Mouse (Mus musculus): Measurements from ENCODE around the gene Tomm20.
A peak's percentile ranks its signal among the peaks of the same experiment; 100 is the strongest.
"Not testable (repeated sequence)": the region's sequence is repeated elsewhere in the genome, so short reads cannot be mapped to it uniquely, and the experiment has no call there.

The Tomm20 gene

DNA sequence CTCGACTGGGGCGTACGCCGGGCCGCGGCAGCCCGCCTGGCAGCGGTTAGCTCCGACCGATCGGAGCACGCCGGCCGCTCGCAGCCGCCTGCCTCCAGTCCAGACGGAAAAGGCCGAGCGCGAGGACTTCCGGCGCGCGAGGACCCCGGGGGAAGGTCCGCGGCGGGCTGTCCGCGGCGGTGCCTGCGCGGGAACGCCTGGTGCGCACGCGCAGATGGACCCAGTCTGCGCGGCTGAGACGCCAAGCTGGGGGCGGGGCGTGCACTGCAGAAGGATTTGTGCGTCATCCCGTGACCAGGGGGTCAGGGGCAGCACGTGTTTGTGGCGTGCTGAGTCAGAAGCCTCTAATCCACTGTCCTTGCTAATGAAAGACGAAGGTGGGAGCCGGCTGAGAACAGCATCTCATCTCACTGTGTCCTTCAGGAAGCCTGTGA is at the start of gene Tomm20:
Tomm20 (minus strand) TSS at position 115 of the 434 bp plus-strand sequence.
- DNase-seq (ENCODE audit: low read depth) = peak; percentile 92

- no peak for DNase-seq (ENCODE audit: low read depth)
These were observed 48.9 kb upstream of the Tomm20 start for GRCm38 (mm10) chr8:126994506-126994905.

DNA sequence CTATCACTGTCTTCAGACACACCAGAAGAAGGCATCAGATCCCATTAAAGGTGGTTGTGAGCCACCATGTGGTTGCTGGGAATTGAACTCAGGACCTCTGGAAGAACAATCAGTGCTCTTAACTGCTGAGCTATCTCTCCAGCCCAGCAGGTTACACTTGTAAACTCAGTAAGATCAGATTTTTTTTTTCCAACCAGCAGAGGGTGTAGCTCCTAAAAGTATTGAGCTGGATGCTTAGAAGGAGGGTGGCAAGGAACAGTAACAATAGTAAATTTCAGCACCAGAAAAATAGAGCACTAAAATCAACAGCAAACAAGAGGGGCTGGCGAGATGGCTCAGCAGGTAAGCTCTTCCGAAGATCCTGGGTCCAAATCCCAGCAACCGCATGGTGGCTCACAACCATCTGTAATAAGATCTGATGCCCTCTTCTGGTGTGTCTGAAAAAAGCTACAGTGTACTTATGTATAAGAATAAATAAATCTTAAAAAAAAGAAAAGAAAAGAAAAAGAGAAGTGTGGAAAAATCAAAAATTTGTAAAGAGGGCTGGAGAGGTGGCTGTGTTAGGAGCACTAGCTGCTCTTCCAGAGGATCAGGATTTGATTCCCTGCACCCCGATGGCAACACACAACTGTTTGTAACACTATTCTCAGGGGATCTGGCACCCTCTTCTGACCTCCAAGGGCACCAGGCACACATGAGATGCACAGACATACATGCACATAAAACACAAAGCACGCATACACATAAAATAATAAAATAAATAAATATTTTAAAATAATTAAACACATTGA is 43.9 kb upstream of the Tomm20 start:
- no peak for DNase-seq (ENCODE audit: low read depth)

- DNase-seq (ENCODE audit: low read depth) = no peak
These were observed 42.8 kb upstream of the Tomm20 start for GRCm38 (mm10) chr8:126988346-126989006.

- peak; percentile 77 for DNase-seq (ENCODE audit: low read depth)
These were observed 40.9 kb upstream of the Tomm20 start for GRCm38 (mm10) chr8:126986495-126986894.

DNA sequence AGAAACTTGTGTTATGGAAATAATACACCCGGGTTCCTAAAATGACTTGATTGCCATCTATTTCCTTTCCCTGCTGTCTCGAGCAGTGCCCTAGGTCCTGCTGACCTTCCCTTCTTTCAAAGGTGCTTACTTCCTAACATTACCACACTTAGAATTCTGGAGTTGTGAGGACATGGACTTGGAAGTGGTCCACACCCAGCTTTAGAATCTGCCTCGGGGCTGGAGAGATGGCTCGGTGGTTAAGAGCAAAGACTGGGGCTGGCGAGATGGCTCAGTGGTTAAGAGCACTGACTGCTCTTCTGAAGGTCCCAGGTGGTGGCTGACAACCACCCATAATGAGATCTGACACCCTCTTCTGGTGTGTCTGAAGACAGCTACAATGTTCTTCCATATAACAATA is 34.4 kb upstream of the Tomm20 start:
- no peak for DNase-seq (ENCODE audit: low read depth)

- DNase-seq (ENCODE audit: low read depth) = no peak
These were observed 33.7 kb upstream of the Tomm20 start for GRCm38 (mm10) chr8:126979091-126979920.

DNA sequence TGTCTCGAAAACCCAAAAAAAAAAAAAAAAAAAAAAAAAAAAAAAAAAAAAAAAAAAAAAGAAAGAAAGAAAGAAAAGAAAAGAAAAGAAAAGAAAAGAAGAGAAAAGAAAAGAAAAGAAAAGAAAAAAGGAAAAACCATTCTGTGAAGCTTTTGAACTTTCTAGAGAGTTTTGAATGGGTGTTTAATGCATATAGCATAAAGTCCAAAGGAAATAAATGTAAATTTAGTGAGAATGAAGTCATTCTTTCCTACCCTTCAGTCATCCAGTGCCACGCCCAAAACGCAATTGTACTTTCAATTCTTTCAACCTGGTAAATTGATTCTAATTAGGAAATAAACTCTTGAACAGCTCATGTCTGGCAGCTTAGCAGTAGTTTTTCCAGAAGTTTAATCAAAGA is 32.9 kb upstream of the Tomm20 start:
- not testable (repeated sequence) for DNase-seq (ENCODE audit: low read depth)

DNA sequence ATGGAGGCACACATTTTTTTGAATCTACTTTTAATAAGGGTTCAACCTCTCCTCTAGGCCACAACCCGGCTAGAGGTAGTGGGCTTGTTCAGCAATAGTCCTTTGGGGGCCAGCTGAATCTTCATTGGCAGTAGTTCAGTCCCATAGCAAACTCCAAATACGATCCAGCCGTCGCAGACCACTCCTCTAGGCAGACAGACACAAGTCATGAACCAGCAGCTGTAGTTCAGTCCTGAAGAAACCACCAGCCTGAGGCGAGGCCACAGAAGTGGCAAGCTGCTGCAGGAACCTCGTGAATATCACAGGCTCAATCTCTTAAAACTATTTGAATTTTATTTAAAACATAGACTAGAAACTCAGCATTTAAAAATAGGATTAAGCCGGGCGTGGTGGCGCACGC is 32.4 kb upstream of the Tomm20 start:
- DNase-seq (ENCODE audit: low read depth) = no peak

DNA sequence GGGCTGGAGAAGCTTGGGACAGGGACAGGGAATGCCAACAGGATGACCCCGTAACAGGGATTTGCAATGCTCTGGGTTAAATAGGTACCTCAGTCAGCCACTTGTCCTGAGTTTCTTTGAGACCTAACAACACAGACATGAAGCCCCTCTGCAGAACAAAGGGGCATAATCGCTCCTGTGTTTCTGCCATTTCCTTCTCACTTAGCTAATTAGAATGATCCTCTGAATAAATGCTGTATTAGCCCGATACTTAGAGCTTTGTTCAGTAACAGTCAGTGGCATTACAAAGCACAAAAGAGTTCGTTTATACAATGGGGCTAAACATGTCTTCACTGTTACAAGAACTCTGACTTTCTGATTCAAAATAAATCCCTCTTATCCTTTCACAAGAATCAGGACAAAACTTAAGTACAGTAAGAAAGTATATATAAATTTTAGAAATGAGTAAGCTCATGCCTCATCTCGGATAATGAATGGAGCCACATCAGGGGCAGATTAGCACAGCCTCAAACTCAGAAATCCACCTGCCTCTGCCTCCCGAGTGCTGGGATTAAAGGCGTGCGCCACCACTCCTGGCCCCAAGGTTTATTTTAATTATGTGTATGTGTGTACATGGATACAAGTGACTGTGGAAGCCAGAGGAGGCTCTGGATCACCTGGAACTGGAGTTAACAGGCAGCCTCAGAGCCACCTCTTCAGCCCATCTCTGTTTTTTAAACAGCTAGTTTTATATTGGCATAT is 31.1 kb upstream of the Tomm20 start:
- no peak for DNase-seq (ENCODE audit: low read depth)

- peak; percentile 56 for DNase-seq (ENCODE audit: low read depth)
These were observed 30.1 kb upstream of the Tomm20 start for GRCm38 (mm10) chr8:126975706-126976105.

GRCm38 (mm10) chr8:126974511-126974910 is 28.9 kb upstream of the Tomm20 start:
- no peak for DNase-seq (ENCODE audit: low read depth)

DNA sequence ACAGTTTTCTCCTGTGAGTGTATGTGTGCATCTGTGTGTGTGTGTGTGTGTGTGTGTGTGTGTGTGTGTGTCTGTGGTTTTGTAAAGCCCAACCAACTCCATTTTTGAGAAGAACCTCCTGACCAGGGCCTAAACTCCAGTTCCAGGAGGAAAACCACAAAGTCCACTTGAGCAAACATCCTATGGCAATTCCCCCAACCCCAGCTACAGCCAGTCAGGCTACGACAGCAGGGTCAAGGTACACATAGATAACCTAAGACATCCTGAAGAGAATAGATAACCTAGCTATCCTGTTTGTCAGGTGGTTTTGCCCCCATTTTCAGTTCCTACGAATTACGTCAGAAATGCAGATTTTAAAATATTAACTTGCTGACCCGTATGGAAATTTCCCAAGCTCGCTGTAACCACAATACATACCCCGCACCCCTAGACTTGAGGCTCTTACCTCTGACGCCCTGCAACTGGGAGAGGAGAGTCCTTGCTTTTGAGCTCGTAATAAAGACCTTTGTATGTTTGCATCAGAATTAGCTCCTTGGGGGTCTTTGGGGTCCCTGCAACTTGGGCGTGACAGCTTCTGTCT is 28.1 kb upstream of the Tomm20 start:
- no peak for DNase-seq (ENCODE audit: low read depth)

- DNase-seq (ENCODE audit: low read depth) = no peak
These were observed 27.0 kb upstream of the Tomm20 start for GRCm38 (mm10) chr8:126972649-126973048.

DNA sequence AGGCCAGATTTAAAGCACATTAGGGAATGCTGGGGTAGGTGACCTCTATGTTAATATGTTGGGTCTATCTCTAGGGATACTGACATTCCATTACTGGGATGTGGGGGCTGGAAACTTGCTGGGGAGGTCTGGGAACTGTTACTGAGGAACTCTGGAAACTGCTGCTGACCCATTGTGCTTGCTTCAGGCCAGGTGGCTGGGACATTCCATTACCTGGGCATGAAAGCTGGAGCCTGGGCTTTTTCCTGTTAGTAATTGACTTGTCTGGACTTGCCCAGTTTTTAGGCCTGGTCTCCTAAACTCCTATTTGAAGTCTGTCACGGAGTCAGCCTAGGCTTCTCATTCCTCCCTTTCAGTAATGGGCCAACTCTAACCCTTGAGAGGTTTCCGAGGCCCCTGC is 26.5 kb upstream of the Tomm20 start:
- DNase-seq (ENCODE audit: low read depth) = no peak

- no peak for DNase-seq (ENCODE audit: low read depth)
These were observed 25.6 kb upstream of the Tomm20 start for GRCm38 (mm10) chr8:126971314-126971664.

GRCm38 (mm10) chr8:126970579-126971313 is 25.1 kb upstream of the Tomm20 start, which contains the start of gene Rbm34:
Rbm34 (minus strand) TSS chr8:126971071.
- peak; percentile 93 for DNase-seq (ENCODE audit: low read depth)

DNA sequence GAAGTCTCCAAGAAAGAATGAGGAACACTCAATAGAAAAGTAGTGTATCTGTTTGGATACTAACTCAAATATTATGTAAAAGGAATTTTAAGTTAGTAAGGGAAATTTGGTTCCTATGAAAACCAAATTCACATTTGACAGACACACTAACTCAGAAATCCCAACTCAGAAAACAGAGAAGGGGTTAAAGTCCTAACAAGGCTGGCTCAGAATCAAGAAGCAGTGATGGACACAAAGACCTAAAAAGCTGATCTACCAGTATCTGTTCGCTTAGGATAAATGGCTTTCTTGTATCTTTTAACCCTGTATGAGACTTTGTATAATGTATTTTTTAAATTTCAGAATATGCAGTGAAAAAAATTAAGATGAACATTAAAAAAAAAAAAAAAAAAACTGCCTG is 23.9 kb upstream of the Tomm20 start:
- no peak for DNase-seq (ENCODE audit: low read depth)

GRCm38 (mm10) chr8:126968107-126968506 is 22.5 kb upstream of the Tomm20 start:
- DNase-seq (ENCODE audit: low read depth) = no peak

DNA sequence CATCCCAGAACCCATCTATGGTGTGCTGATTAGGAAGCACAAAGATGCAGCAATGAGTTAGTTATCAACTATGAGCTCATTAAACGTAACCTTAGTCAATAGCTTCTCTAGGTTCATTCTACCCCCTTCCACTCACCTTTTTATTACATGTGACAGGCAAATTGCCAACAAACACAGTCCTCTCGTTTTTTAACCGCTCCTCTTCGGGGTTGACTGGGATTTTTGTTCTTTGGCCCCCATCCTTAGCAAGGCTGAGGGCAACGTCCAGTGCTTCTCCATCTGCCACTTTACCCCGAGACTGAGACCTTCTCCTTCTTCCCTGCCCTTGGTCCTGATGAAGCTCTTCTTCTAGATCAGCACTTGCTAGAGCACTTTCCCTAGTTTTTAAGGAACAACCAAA is 19.6 kb upstream of the Tomm20 start:
- no peak for DNase-seq (ENCODE audit: low read depth)

DNA sequence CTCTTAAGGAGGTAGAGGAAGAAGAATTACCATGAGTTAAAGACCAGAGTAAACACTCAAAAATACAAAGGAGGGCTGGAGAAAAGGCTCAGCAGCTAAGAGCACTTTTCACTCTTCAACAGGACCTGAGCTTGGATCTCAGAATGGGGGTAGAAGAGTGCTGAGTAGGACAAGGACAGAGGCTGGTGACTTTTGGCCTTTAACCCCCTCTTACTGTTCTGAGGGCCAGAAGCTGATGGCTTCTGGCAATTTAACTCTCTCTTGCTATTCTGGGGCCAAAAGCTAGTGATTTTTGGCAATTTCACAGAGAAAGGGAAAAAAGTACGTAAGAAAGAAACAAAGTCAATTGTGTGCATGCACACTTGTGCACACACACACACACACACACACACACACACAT is 17.2 kb upstream of the Tomm20 start:
- DNase-seq (ENCODE audit: low read depth) = no peak
